Mouse (Mus musculus) neutrophil, adult 83 days (primary cell): Measurements from ENCODE around the gene Ppfibp2. TPM values are rescaled to one million over a fixed set of nuclear protein-coding genes. Genes with fewer than 3 reads are reported as not detected.

Experiments
- total RNA-seq, 2 experiments: library from RNA; stranded (reverse); gene quantifications; one replicate each; pipeline ENCODE4 v1.2.4; 2023

The Ppfibp2 gene
- 10 to 100 TPM; 12.4 to 15.7 TPM for total RNA-seq

GRCm38 (mm10) chr7:107594857-107595402 is at the start of gene Ppfibp2:
Ppfibp2 (plus strand) TSS chr7:107595207.

DNA sequence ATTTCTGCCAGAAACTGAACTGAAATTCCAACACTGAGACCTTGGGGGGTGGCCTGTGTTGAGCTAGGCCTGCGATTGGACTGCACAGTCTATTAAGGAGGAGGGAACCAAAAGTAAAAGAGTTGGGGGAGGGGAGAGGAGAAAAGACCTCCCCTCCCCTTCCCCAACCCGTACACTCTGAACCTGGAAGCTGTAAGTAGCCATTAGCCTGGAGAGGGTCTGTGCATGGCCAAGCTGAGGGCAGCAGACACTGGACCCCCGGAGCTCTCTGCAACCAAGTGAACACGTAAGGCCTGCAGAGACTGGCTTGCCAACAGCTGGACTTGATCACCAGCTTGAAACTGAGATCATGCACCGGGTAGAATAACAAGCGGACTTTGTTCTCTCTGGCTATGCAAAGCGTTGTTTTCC is 27.7 kb upstream of the Ppfibp2 start, which contains the start of gene Olfml1:
Gene Olfml1, plus strand, starts transcription at position 186 of the 411 bp plus-strand sequence.

GRCm38 (mm10) chr7:107625061-107625460 is 30.1 kb downstream of the Ppfibp2 start, which contains the start of gene 5330417H12Rik:
5330417H12Rik (minus strand) TSS chr7:107625161.

DNA sequence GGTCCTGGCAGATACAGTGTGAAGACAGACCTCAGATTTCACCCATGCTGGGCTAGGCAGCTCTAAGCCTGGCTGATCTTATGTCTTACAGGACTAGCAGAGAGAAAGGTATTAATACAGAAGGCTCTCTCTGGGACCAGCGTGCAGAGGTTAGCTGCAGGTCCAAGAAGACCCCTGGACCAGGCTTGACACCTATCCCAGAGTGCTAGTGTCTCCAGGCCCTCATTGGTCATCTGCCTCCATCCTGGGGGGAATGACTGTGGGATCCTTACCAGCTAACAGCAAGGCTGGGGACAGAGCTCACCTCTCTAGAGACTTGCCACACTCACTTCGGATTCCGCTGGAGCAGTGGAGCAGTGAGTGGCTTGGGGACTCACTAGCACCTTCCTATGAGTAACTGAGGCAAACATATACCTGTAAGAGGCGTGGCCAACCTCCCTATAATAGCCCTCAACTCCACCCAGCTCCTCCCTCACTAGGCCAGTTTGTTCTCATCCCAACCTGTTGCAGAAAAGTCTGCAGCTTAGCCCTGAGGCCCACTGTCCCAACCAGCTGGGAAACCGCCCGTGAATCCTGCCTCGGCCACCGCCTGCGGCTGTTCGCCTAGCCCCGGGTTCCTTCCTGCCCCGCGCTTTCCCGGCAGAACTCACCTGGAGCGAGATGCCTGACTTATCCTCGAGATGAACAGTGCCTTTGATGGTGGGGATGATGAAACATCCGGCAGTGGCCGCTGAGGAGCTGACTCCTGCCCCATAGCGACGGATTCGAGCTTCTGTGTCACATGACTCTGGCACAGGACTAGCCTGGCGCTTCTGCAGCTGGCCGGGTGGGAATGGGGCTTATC is 162.5 kb downstream of the Ppfibp2 start, which contains the start of gene Cyb5r2:
Gene Cyb5r2, minus strand, starts transcription at position 725 of the 844 bp plus-strand sequence.

Other genes with a start within 250 kb of the Ppfibp2 start
- gene Syt9, start 224.5 kb upstream of the Ppfibp2 start, total RNA-seq: not detected
- not detected for gene Olfml1, start 27.8 kb upstream of the Ppfibp2 start, total RNA-seq
- not detected for gene 5330417H12Rik, start 30.0 kb downstream of the Ppfibp2 start, total RNA-seq
- gene Cyb5r2, start 162.8 kb downstream of the Ppfibp2 start, total RNA-seq: not detected
- gene Ovch2, start 206.0 kb downstream of the Ppfibp2 start, total RNA-seq: not detected
- not detected for gene Olfr467, start 217.1 kb downstream of the Ppfibp2 start, total RNA-seq
- gene Olfr469, start 230.3 kb downstream of the Ppfibp2 start, total RNA-seq: not detected